Mouse (Mus musculus) brain, embryonic 14.5 days (tissue): ENCODE measurements around the gene Entr1.

ENCODE experiments used
- CTCF ChIP-seq: fragments of 200-500 bp; IDR thresholded peaks from 2 replicates; pipeline ENCODE4 v1.5.1; 2012; ENCODE audit warnings: inconsistent platforms, mild to moderate bottlenecking, moderate library complexity, borderline replicate concordance; ENCODE audit not compliant: insufficient read depth, insufficient read length; ENCODE audit errors: extremely low read depth
- POLR2A ChIP-seq: fragments of 200-500 bp; IDR thresholded peaks from 2 replicates; pipeline ENCODE4 v1.6.1; 2012; ENCODE audit warnings: mild to moderate bottlenecking, inconsistent platforms, borderline replicate concordance; ENCODE audit not compliant: poor library complexity, insufficient read depth, insufficient read length, severe bottlenecking; ENCODE audit errors: extremely low read depth

GRCm38 (mm10) chr2:26390954-26391353 lies 1.8 kb upstream of the Entr1 start:
- TF ChIP-seq POLR2A, result no peak
- TF ChIP-seq CTCF, result no peak
